Mouse (Mus musculus): Measurements from ENCODE around the gene Olfr1501.

DNA sequence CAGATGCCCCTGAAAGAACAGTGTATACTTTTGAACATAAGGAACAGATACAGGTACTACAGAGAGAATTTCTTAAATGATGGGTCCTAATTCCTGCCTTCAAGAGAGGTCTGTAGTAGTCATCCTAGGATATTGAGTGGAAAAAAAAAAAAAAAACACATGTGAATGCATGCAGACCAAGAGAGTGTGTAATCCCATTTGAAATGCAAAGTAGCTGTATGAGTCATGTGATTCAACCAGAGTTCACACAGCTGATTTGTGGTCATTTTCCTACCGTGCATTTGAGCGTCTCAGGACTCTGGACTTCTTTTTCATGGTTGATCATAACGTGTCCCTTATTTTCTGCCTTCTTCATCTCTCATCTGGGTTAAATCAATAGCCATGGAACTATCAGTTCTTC is 22.0 kb downstream of the Olfr1501 start:
- TF ChIP-seq TAL1 (IDR thresholded peaks at IDR 0.05; ENCODE audit: low read length), result no peak
- TF ChIP-seq GATA1 (IDR thresholded peaks at IDR 0.05; ENCODE audit: low read length), result no peak

All from erythroblast, embryonic 14.5 days (primary cell).